Mouse (Mus musculus) cerebellum, adult 2 months (tissue): ENCODE results near the gene Cygb.

Experiments
- CTCF ChIP-seq: fragments of 200-500 bp; IDR thresholded peaks from 2 replicates; pipeline ENCODE4 v1.5.1; 2011; ENCODE audit warnings: low read depth, mild to moderate bottlenecking, control low read depth, low read length, moderate library complexity, borderline replicate concordance; ENCODE audit not compliant: insufficient read depth
- POLR2A ChIP-seq: fragments of 200-500 bp; IDR thresholded peaks from 2 replicates; pipeline ENCODE4 v1.6.1; 2011; ENCODE audit warnings: low read length, control low read depth, borderline replicate concordance; ENCODE audit not compliant: insufficient read depth

DNA sequence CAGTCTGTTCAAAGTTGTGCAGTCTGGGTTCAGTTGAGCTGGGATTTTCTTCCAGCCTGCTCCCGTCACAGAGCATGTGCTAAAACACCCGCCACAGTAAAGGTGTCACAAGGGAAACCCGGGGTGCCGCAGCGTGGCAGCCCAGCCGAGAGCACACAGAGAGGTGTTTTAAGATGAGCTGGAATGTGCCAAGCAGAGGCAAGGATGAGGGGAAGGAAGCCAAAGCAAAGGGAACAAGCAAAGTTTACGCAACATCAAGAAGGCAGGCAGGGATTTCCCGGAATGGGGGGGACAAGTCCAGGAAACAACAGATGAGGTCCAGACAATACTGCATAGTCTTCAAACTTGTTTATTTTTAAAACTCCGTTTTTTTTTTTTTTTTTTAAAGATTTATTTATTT, 12.5 kb upstream of the Cygb start:
- TF ChIP-seq CTCF (no peak), POLR2A (no peak)
